Mouse (Mus musculus): ENCODE data around the gene Cabp4. TPM values are rescaled to one million over a fixed set of nuclear protein-coding genes. Genes with fewer than 3 reads are reported as not detected.

Gene Cabp4
- polyA plus RNA-seq, 1 experiment: 0.60 TPM

- peaks cover 3% of the 10 kb centered on the region; the same call in 1 of the 2 replicates for H3K4me1 ChIP-seq (ENCODE audit: control insufficient read depth, insufficient read depth, low read length)
- peak; percentile 75; the same call in 1 of the 2 replicates for TF ChIP-seq POLR2A (IDR thresholded peaks at IDR 0.05; ENCODE audit: borderline replicate concordance, control insufficient read depth, low read depth, low read length)
- peak; percentile 3; the same call in 1 of the 2 replicates for TF ChIP-seq CTCF (IDR thresholded peaks at IDR 0.05; ENCODE audit: control insufficient read depth, insufficient read depth, low read length)
- 2% methylated on average over 65 of the region's 65 CpGs for WGBS
- peak within 1 kb of the TSS; percentile 97 for H3K27ac ChIP-seq (ENCODE audit: control insufficient read depth, insufficient read depth, low read depth, low read length, poor library complexity)
- peak within 1 kb of the TSS; percentile 70 for H3K4me3 ChIP-seq (replicated peaks; ENCODE audit: control insufficient read depth, low read depth, low read length)
Measured at GRCm38 (mm10) chr19:4096642-4097440, 47.0 kb downstream of the Cabp4 start, which contains the start of gene Cdk2ap2. Cdk2ap2 (plus strand) TSS chr19:4097182.

- WGBS: 80% methylated on average over 3 of the region's 3 CpGs
- no peak overlapping the region for H3K4me3 ChIP-seq (replicated peaks; ENCODE audit: control insufficient read depth, low read depth, low read length)
- TF ChIP-seq POLR2A (IDR thresholded peaks at IDR 0.05; ENCODE audit: borderline replicate concordance, control insufficient read depth, low read depth, low read length) (no peak), CTCF (IDR thresholded peaks at IDR 0.05; ENCODE audit: control insufficient read depth, insufficient read depth, low read length) (no peak)
- H3K4me1 ChIP-seq (ENCODE audit: control insufficient read depth, insufficient read depth, low read length): peaks cover 1% of the 10 kb centered on the region; the same call in 1 of the 2 replicates
- no peak overlapping the region for H3K27ac ChIP-seq (ENCODE audit: control insufficient read depth, insufficient read depth, low read depth, low read length, poor library complexity)
Measured at GRCm38 (mm10) chr19:4095802-4096201, 48.0 kb downstream of the Cabp4 start.

GRCm38 (mm10) chr19:4094774-4095303 is 49.0 kb downstream of the Cabp4 start:
- WGBS: 82% methylated on average over 5 of the region's 5 CpGs
- Histone ChIP-seq H3K4me1 (ENCODE audit: control insufficient read depth, insufficient read depth, low read length) (peaks cover 1% of the 10 kb centered on the region; the same call in 1 of the 2 replicates), H3K4me3 (replicated peaks; ENCODE audit: control insufficient read depth, low read depth, low read length) (no peak overlapping the region), H3K27ac (ENCODE audit: control insufficient read depth, insufficient read depth, low read depth, low read length, poor library complexity) (no peak overlapping the region)
- TF ChIP-seq POLR2A (IDR thresholded peaks at IDR 0.05; ENCODE audit: borderline replicate concordance, control insufficient read depth, low read depth, low read length) (no peak), CTCF (IDR thresholded peaks at IDR 0.05; ENCODE audit: control insufficient read depth, insufficient read depth, low read length) (no peak)

- no peak overlapping the region for H3K4me3 ChIP-seq (replicated peaks; ENCODE audit: control insufficient read depth, low read depth, low read length)
- H3K27ac ChIP-seq (ENCODE audit: control insufficient read depth, insufficient read depth, low read depth, low read length, poor library complexity): no peak overlapping the region
- H3K4me1 ChIP-seq (ENCODE audit: control insufficient read depth, insufficient read depth, low read length): peaks cover 1% of the 10 kb centered on the region; the same call in 1 of the 2 replicates
- 77% methylated on average over 3 of the region's 3 CpGs for WGBS
- TF ChIP-seq CTCF (IDR thresholded peaks at IDR 0.05; ENCODE audit: control insufficient read depth, insufficient read depth, low read length): no peak
- no peak for TF ChIP-seq POLR2A (IDR thresholded peaks at IDR 0.05; ENCODE audit: borderline replicate concordance, control insufficient read depth, low read depth, low read length)
Measured at GRCm38 (mm10) chr19:4094348-4094747, 49.5 kb downstream of the Cabp4 start.

GRCm38 (mm10) chr19:4093772-4094171 is 50.1 kb downstream of the Cabp4 start:
- 70% methylated on average over 7 of the region's 7 CpGs for WGBS
- Histone ChIP-seq H3K27ac (ENCODE audit: control insufficient read depth, insufficient read depth, low read depth, low read length, poor library complexity) (no peak overlapping the region), H3K4me3 (replicated peaks; ENCODE audit: control insufficient read depth, low read depth, low read length) (no peak overlapping the region), H3K4me1 (ENCODE audit: control insufficient read depth, insufficient read depth, low read length) (peaks cover 1% of the 10 kb centered on the region; the same call in 1 of the 2 replicates)
- no peak for TF ChIP-seq CTCF (IDR thresholded peaks at IDR 0.05; ENCODE audit: control insufficient read depth, insufficient read depth, low read length)
- TF ChIP-seq POLR2A (IDR thresholded peaks at IDR 0.05; ENCODE audit: borderline replicate concordance, control insufficient read depth, low read depth, low read length): no peak

DNA sequence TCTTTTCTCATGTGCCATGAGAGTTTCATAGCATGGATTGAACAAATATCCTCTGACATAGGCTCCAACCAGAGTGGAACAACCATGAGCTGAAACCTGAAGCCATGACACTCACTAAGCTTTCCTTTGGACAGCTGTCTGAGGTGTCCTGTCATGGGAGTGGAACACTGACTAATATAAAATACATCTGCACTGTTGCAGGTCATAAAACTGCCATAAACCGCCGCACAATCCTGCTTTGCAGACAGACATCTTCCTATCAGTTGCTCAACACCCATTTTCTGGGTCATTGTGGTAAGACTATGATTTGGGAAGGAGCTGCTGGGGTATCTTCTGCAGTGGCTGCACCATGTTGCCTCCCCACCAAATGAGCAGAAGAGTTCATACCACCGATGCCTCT is 51.1 kb downstream of the Cabp4 start:
- Histone ChIP-seq H3K4me1 (ENCODE audit: control insufficient read depth, insufficient read depth, low read length) (peaks cover 1% of the 10 kb centered on the region; the same call in 1 of the 2 replicates), H3K4me3 (replicated peaks; ENCODE audit: control insufficient read depth, low read depth, low read length) (no peak overlapping the region), H3K27ac (ENCODE audit: control insufficient read depth, insufficient read depth, low read depth, low read length, poor library complexity) (no peak overlapping the region)
- 30% methylated on average over 3 of the region's 3 CpGs for WGBS
- no peak for TF ChIP-seq POLR2A (IDR thresholded peaks at IDR 0.05; ENCODE audit: borderline replicate concordance, control insufficient read depth, low read depth, low read length)
- TF ChIP-seq CTCF (IDR thresholded peaks at IDR 0.05; ENCODE audit: control insufficient read depth, insufficient read depth, low read length): no peak

DNA sequence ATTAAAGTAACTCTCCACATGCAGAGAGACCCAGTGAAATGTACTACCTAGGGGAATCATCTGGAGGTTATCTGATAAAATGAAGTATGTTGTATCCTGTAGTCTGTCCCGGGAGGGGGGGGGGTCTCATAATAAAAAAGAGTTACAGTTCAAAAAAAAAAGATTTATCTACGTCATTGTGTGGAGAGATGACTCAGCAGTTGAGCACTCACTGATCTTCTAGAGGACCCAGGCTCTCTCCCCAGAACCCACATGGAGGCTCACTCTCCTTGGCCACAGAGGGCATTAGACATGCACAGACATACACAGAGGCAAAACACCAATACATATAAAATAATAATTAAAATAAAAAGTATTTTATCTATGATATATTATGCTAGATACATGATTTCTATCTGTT is 52.5 kb downstream of the Cabp4 start:
- TF ChIP-seq POLR2A (IDR thresholded peaks at IDR 0.05; ENCODE audit: borderline replicate concordance, control insufficient read depth, low read depth, low read length): no peak
- no peaks in the 10 kb centered on the region for H3K4me1 ChIP-seq (ENCODE audit: control insufficient read depth, insufficient read depth, low read length)
- no peak overlapping the region for H3K27ac ChIP-seq (ENCODE audit: control insufficient read depth, insufficient read depth, low read depth, low read length, poor library complexity)
- no peak overlapping the region for H3K4me3 ChIP-seq (replicated peaks; ENCODE audit: control insufficient read depth, low read depth, low read length)
- 31% methylated on average over 2 of the region's 2 CpGs for WGBS

DNA sequence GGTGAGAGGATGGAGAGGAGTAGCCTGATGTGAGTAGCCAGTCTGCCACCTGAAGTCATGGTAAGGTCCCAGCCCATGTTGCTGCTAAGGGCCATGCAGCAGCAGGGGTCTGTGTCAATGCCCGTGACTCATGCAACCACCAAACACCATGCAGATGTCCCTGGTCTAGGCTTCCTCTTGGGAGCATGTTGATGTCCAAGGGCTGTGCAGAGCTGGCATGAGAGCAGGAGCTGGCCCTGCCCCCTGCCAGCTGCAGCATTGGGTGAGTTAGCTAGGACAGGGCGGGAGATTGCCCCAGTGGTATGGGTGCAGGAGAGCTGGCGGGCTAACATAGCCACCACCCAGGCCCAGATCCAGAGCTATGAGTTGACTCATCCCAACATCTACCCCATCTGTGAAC is 53.4 kb downstream of the Cabp4 start:
- no peak overlapping the region for H3K27ac ChIP-seq (ENCODE audit: control insufficient read depth, insufficient read depth, low read depth, low read length, poor library complexity)
- H3K4me1 ChIP-seq (ENCODE audit: control insufficient read depth, insufficient read depth, low read length): no peaks in the 10 kb centered on the region
- H3K4me3 ChIP-seq (replicated peaks; ENCODE audit: control insufficient read depth, low read depth, low read length): no peak overlapping the region
- WGBS: 69% methylated on average over 3 of the region's 3 CpGs
- TF ChIP-seq POLR2A (IDR thresholded peaks at IDR 0.05; ENCODE audit: borderline replicate concordance, control insufficient read depth, low read depth, low read length): no peak
- no peak for TF ChIP-seq CTCF (IDR thresholded peaks at IDR 0.05; ENCODE audit: control insufficient read depth, insufficient read depth, low read length)
